Mouse (Mus musculus): Measurements from ENCODE around the gene Ifi27l2a.

DNA sequence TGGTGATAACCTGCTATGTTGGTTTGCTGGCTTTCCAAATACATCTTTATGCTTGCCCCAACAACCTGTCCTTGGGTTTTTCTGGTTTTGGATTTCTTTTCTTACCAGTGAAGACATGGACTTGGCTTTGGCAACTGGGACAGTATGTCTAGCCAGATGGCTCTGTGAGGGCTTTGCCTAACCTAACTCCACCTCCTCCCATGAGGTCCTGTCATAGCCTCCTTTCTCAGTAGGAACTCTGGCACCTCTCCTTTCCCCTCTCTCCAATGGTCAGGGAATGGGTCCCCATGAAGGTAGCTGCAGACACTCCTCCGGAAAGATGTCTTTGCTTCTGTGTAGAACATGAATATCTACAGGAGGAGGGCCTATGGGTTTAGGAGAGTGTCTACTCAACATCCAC, 43.2 kb upstream of the Ifi27l2a start:
- TF ChIP-seq POLR2A (IDR thresholded peaks at IDR 0.05; ENCODE audit: insufficient read depth, low read depth, low read length) (no peak), CTCF (IDR thresholded peaks at IDR 0.05; ENCODE audit: insufficient read depth, low read depth, low read length) (no peak)
